Mouse (Mus musculus) embryonic facial prominence, embryonic 10.5 days (tissue): Measurements from ENCODE around the gene Rab11fip5. TPM values are rescaled to one million over a fixed set of nuclear protein-coding genes. Genes with fewer than 3 reads are reported as not detected.

Experiments
- DNase-seq: peaks from one replicate; pipeline ENCODE4 v3.0.0-alpha.2; 2017; ENCODE audit warnings: low spot score
- H3K27ac ChIP-seq: fragments of 300-500 bp; sonication (generic); replicated peaks from 2 replicates; pipeline ENCODE4 v1.5.1; 2016; ENCODE audit warnings: mild to moderate bottlenecking
- H3K27me3 ChIP-seq: fragments of 300-500 bp; sonication (generic); replicated peaks from 2 replicates; pipeline ENCODE4 v1.6.1; 2016; ENCODE audit warnings: low read depth, mild to moderate bottlenecking; ENCODE audit not compliant: poor library complexity, severe bottlenecking
- H3K36me3 ChIP-seq: fragments of 300-500 bp; sonication (generic); replicated peaks from 2 replicates; pipeline ENCODE4 v1.6.1; 2016; ENCODE audit warnings: mild to moderate bottlenecking, moderate library complexity
- H3K4me1 ChIP-seq: fragments of 300-500 bp; sonication (generic); 2 replicates; pipeline ENCODE4 v1.6.1; 2016
- H3K4me3 ChIP-seq: fragments of 300-500 bp; sonication (generic); 2 replicates; pipeline ENCODE4 v1.5.1; 2016; ENCODE audit warnings: mild to moderate bottlenecking, moderate library complexity
- H3K9me3 ChIP-seq: fragments of 300-500 bp; sonication (generic); 2 replicates; pipeline ENCODE4 v1.6.1; 2016; ENCODE audit warnings: mild to moderate bottlenecking
- WGBS: fragments of 180-500 bp; shearing (Covaris S2); methylation state at CpG from one replicate; pipeline ENCODE4 v1.1.7; 2016; 5-methylcytosine and 5-hydroxymethylcytosine counted together
- polyA plus RNA-seq: library from polyadenylated mRNA; unstranded; fragments of >200 nt; fragmentation: Nextera tagmentation; extraction: Ambion mirVana; gene quantifications from 2 replicates; pipeline ENCODE4 v1.2.1, GENCODE M21; 2016

The Rab11fip5 gene
- polyA plus RNA-seq, 1 experiment from 2014 or later = 3.6 TPM

- Histone ChIP-seq H3K36me3 (no peaks in the 10 kb centered on the region), H3K27ac (no peak overlapping the region), H3K9me3 (no peaks in the 10 kb centered on the region), H3K4me1 (peaks cover 15% of the 10 kb centered on the region), H3K27me3 (peaks cover 46% of the 10 kb centered on the region), H3K4me3 (no peak overlapping the region)
- DNase-seq = no peak
- 90% methylated on average over 9 of the region's 9 CpGs for WGBS
Measured at GRCm38 (mm10) chr6:85370666-85371430, 3.6 kb downstream of the Rab11fip5 start.

- Histone ChIP-seq H3K4me1 (peaks cover 15% of the 10 kb centered on the region), H3K27ac (no peak overlapping the region), H3K9me3 (no peaks in the 10 kb centered on the region), H3K36me3 (no peaks in the 10 kb centered on the region), H3K4me3 (no peak overlapping the region), H3K27me3 (peaks cover 39% of the 10 kb centered on the region)
- no peak for DNase-seq
- WGBS = 86% methylated on average over 5 of the region's 5 CpGs
Measured at GRCm38 (mm10) chr6:85370041-85370440, 4.4 kb downstream of the Rab11fip5 start.

GRCm38 (mm10) chr6:85369181-85369860 is 5.1 kb downstream of the Rab11fip5 start:
- WGBS = 81% methylated on average over 5 of the region's 5 CpGs
- Histone ChIP-seq H3K36me3 (no peaks in the 10 kb centered on the region), H3K4me1 (peaks cover 13% of the 10 kb centered on the region), H3K27ac (no peak overlapping the region), H3K4me3 (no peak overlapping the region), H3K9me3 (no peaks in the 10 kb centered on the region), H3K27me3 (peaks cover 39% of the 10 kb centered on the region)
- DNase-seq = no peak

GRCm38 (mm10) chr6:85368722-85369121 is 5.7 kb downstream of the Rab11fip5 start:
- Histone ChIP-seq H3K36me3 (no peaks in the 10 kb centered on the region), H3K27ac (no peak overlapping the region), H3K4me1 (peaks cover 7% of the 10 kb centered on the region), H3K9me3 (no peaks in the 10 kb centered on the region), H3K4me3 (no peak overlapping the region), H3K27me3 (peaks cover 33% of the 10 kb centered on the region)
- WGBS = 65% methylated on average over 5 of the region's 5 CpGs
- DNase-seq = no peak

- H3K4me3 ChIP-seq = no peak overlapping the region
- WGBS = 63% methylated on average over 1 of the region's 1 CpGs
- no peak for DNase-seq
- H3K9me3 ChIP-seq = no peaks in the 10 kb centered on the region
- peaks cover 27% of the 10 kb centered on the region for H3K27me3 ChIP-seq
- H3K36me3 ChIP-seq = no peaks in the 10 kb centered on the region
- peaks cover 3% of the 10 kb centered on the region; the same call in 1 of the 2 replicates for H3K4me1 ChIP-seq
- no peak overlapping the region for H3K27ac ChIP-seq
Measured at GRCm38 (mm10) chr6:85368166-85368565, 6.3 kb downstream of the Rab11fip5 start.

GRCm38 (mm10) chr6:85366387-85366786 is 8.0 kb downstream of the Rab11fip5 start:
- Histone ChIP-seq H3K36me3 (no peaks in the 10 kb centered on the region), H3K9me3 (no peaks in the 10 kb centered on the region), H3K4me3 (no peak overlapping the region), H3K4me1 (peaks cover 3% of the 10 kb centered on the region; the same call in 1 of the 2 replicates), H3K27ac (no peak overlapping the region), H3K27me3 (peaks cover 9% of the 10 kb centered on the region)
- DNase-seq = no peak
- WGBS = 88% methylated on average over 1 of the region's 1 CpGs

GRCm38 (mm10) chr6:85364439-85364838 is 10.0 kb downstream of the Rab11fip5 start:
- no peak for DNase-seq
- H3K4me3 ChIP-seq = no peak overlapping the region
- 76% methylated on average over 5 of the region's 5 CpGs for WGBS
- no peaks in the 10 kb centered on the region for H3K9me3 ChIP-seq
- H3K4me1 ChIP-seq = peaks cover 3% of the 10 kb centered on the region; the same call in 1 of the 2 replicates
- no peaks in the 10 kb centered on the region for H3K36me3 ChIP-seq
- no peak overlapping the region for H3K27ac ChIP-seq
- H3K27me3 ChIP-seq = no peaks in the 10 kb centered on the region

- H3K27ac ChIP-seq = no peak overlapping the region
- H3K4me3 ChIP-seq = no peak overlapping the region
- no peak for DNase-seq
- no peaks in the 10 kb centered on the region for H3K9me3 ChIP-seq
- no peaks in the 10 kb centered on the region for H3K27me3 ChIP-seq
- H3K36me3 ChIP-seq = no peaks in the 10 kb centered on the region
- 82% methylated on average over 4 of the region's 4 CpGs for WGBS
- peaks cover 3% of the 10 kb centered on the region; the same call in 1 of the 2 replicates for H3K4me1 ChIP-seq
Measured at GRCm38 (mm10) chr6:85363906-85364260, 10.6 kb downstream of the Rab11fip5 start.

GRCm38 (mm10) chr6:85363231-85363905 is 11.1 kb downstream of the Rab11fip5 start:
- 87% methylated on average over 5 of the region's 5 CpGs for WGBS
- no peaks in the 10 kb centered on the region for H3K36me3 ChIP-seq
- H3K4me1 ChIP-seq = peaks cover 3% of the 10 kb centered on the region; the same call in 1 of the 2 replicates
- no peaks in the 10 kb centered on the region for H3K27me3 ChIP-seq
- DNase-seq = no peak
- H3K27ac ChIP-seq = no peak overlapping the region
- no peaks in the 10 kb centered on the region for H3K9me3 ChIP-seq
- H3K4me3 ChIP-seq = no peak overlapping the region

GRCm38 (mm10) chr6:85362610-85363009 is 11.8 kb downstream of the Rab11fip5 start:
- 87% methylated on average over 5 of the region's 5 CpGs for WGBS
- no peak overlapping the region for H3K27ac ChIP-seq
- H3K4me1 ChIP-seq = peaks cover 3% of the 10 kb centered on the region; the same call in 1 of the 2 replicates
- no peaks in the 10 kb centered on the region for H3K27me3 ChIP-seq
- H3K36me3 ChIP-seq = no peaks in the 10 kb centered on the region
- no peaks in the 10 kb centered on the region for H3K9me3 ChIP-seq
- H3K4me3 ChIP-seq = no peak overlapping the region
- DNase-seq = no peak

GRCm38 (mm10) chr6:85360311-85360710 is 14.1 kb downstream of the Rab11fip5 start:
- no peak for DNase-seq
- 88% methylated on average over 5 of the region's 5 CpGs for WGBS
- no peaks in the 10 kb centered on the region for H3K27me3 ChIP-seq
- H3K4me3 ChIP-seq = no peak overlapping the region
- H3K36me3 ChIP-seq = no peaks in the 10 kb centered on the region
- H3K4me1 ChIP-seq = no peaks in the 10 kb centered on the region
- H3K27ac ChIP-seq = no peak overlapping the region
- no peaks in the 10 kb centered on the region for H3K9me3 ChIP-seq

GRCm38 (mm10) chr6:85358877-85359276 is 15.6 kb downstream of the Rab11fip5 start:
- DNase-seq = no peak

More at GRCm38 (mm10) chr6:85358877-85359276, 15.6 kb downstream of the Rab11fip5 start:
- Histone ChIP-seq H3K27me3 (no peaks in the 10 kb centered on the region), H3K36me3 (no peaks in the 10 kb centered on the region), H3K9me3 (no peaks in the 10 kb centered on the region), H3K27ac (no peak overlapping the region), H3K4me3 (no peak overlapping the region), H3K4me1 (no peaks in the 10 kb centered on the region)
- WGBS = 91% methylated on average over 1 of the region's 1 CpGs
